Mouse (Mus musculus) layer of hippocampus, adult 9-10 months (tissue): ENCODE data around the gene B3galt2.
A peak's percentile ranks its signal among the peaks of the same experiment; 100 is the strongest.

Source experiments
- DNase-seq: peaks from one replicate; pipeline ENCODE4 v3.0.0; 2022; ENCODE audit warnings: low spot score

Gene B3galt2

GRCm38 (mm10) chr1:143702741-143703262, 62.3 kb downstream of the B3galt2 start, which contains the start of gene Cdc73:
TSS of gene Cdc73 (minus strand) at chr1:143702893.
- peak; percentile 71 for DNase-seq
